Mouse (Mus musculus) limb, embryonic 14.5 days (tissue): ENCODE data around the gene Gm20431. TPM values are rescaled to one million over a fixed set of nuclear protein-coding genes. Genes with fewer than 3 reads are reported as not detected.

Experiments
- ATAC-seq: fragments of 200-750 bp; cut with Nextera tagmentation; 2 replicates; pipeline ENCODE4 v1.8.0; 2017; ENCODE audit warnings: low read depth, moderate number of reproducible peaks, moderate TSS enrichment; ENCODE audit not compliant: low FRiP score
- DNase-seq: peaks from one replicate; pipeline ENCODE4 v3.0.0-alpha.2; 2015; ENCODE audit warnings: low spot score
- H3K27ac ChIP-seq: fragments of 300-500 bp; sonication (generic); replicated peaks from 2 replicates; pipeline ENCODE4 v1.5.1; 2014; ENCODE audit warnings: low read depth, mild to moderate bottlenecking, low read length, moderate library complexity, mixed read lengths
- H3K27me3 ChIP-seq: fragments of 300-500 bp; sonication (generic); 2 replicates; pipeline ENCODE4 v1.6.1; 2014; ENCODE audit warnings: low read length, mixed read lengths; ENCODE audit not compliant: control insufficient read depth, insufficient read depth
- H3K36me3 ChIP-seq: fragments of 300-500 bp; sonication (generic); 2 replicates; pipeline ENCODE4 v1.6.1; 2014; ENCODE audit warnings: mild to moderate bottlenecking, low read length, moderate library complexity, mixed read lengths; ENCODE audit not compliant: control insufficient read depth, insufficient read depth
- H3K4me1 ChIP-seq: fragments of 300-500 bp; sonication (generic); 2 replicates; pipeline ENCODE4 v1.6.1; 2014; ENCODE audit warnings: antibody characterized with exemption, low read length, mixed read lengths; ENCODE audit not compliant: control insufficient read depth, insufficient read depth
- H3K4me2 ChIP-seq: fragments of 300-500 bp; sonication (generic); replicated peaks from 2 replicates; pipeline ENCODE4 v1.6.1; 2014; ENCODE audit warnings: low read depth, mild to moderate bottlenecking, low read length, moderate library complexity; ENCODE audit not compliant: severe bottlenecking
- H3K4me3 ChIP-seq: fragments of 300-500 bp; sonication (generic); replicated peaks from 2 replicates; pipeline ENCODE4 v1.5.1; 2014; ENCODE audit warnings: low read length
- H3K9ac ChIP-seq: fragments of 300-500 bp; sonication (generic); 2 replicates; pipeline ENCODE4 v1.6.1; 2014; ENCODE audit warnings: mild to moderate bottlenecking, low read depth, low read length, moderate library complexity; ENCODE audit not compliant: severe bottlenecking
- H3K9me3 ChIP-seq: fragments of 300-500 bp; sonication (generic); 2 replicates; pipeline ENCODE4 v1.6.1; 2016; ENCODE audit warnings: low read length; ENCODE audit not compliant: control insufficient read depth
- POLR2A ChIP-seq: fragments of 200-500 bp; IDR thresholded peaks from 2 replicates; pipeline ENCODE4 v1.8.0; 2012; ENCODE audit warnings: inconsistent platforms, mild to moderate bottlenecking, moderate library complexity, borderline replicate concordance; ENCODE audit not compliant: insufficient read depth, insufficient read length; ENCODE audit errors: extremely low read depth
- WGBS: fragments of 180-500 bp; shearing (Covaris S2); extraction: QIAGEN DNeasy Blood & Tissue Kit; methylation state at CpG from one replicate; pipeline ENCODE4 v1.1.7; 2014; 5-methylcytosine and 5-hydroxymethylcytosine counted together
- polyA plus RNA-seq, 2 experiments: library from polyadenylated mRNA; depleted of rRNA in 1 of 2; stranded (reverse) in 1 of 2; unstranded in 1 of 2; fragments of >200 nt; fragmentation: Nextera tagmentation in 1 of 2; extraction: Ambion mirVana in 1 of 2; gene quantifications; 2 replicates each; pipeline versions ENCODE4 v1.2.1 to v1.2.3; 2012 to 2014

Gene Gm20431
- polyA plus RNA-seq, 2 experiments, result 6.1 to 7.5 TPM

- 22% methylated on average over 3 of the region's 3 CpGs for WGBS
- no peaks in the 10 kb centered on the region for H3K36me3 ChIP-seq
- H3K4me3 ChIP-seq, result no peak overlapping the region
- H3K27me3 ChIP-seq, result no peaks in the 10 kb centered on the region
- ATAC-seq (no peak), DNase-seq (no peak)
- TF ChIP-seq POLR2A, result no peak
- no peaks in the 10 kb centered on the region for H3K9me3 ChIP-seq
- H3K9ac ChIP-seq, result peak overlapping the region; percentile 31; the same call in 1 of the 2 replicates
- peak overlapping the region; percentile 84 for H3K27ac ChIP-seq
- peaks cover 67% of the 10 kb centered on the region for H3K4me1 ChIP-seq
- H3K4me2 ChIP-seq, result peak overlapping the region; percentile 39
Measured at GRCm38 (mm10) chr2:167565312-167565656, 96.0 kb downstream of the Gm20431 start.

GRCm38 (mm10) chr2:167564551-167565311 is 96.6 kb downstream of the Gm20431 start:
- DNase-seq (no peak), ATAC-seq (no peak)
- TF ChIP-seq POLR2A, result no peak
- Histone ChIP-seq H3K4me2 (peak overlapping the region; percentile 22; the same call in 1 of the 2 replicates), H3K9me3 (no peaks in the 10 kb centered on the region), H3K9ac (no peak overlapping the region), H3K27me3 (no peaks in the 10 kb centered on the region), H3K4me3 (no peak overlapping the region), H3K36me3 (no peaks in the 10 kb centered on the region), H3K4me1 (peaks cover 68% of the 10 kb centered on the region), H3K27ac (peak overlapping the region; percentile 84)
- WGBS, result 55% methylated on average over 13 of the region's 13 CpGs

GRCm38 (mm10) chr2:167563703-167564102 is 97.6 kb downstream of the Gm20431 start:
- H3K4me1 ChIP-seq, result peaks cover 74% of the 10 kb centered on the region
- H3K9ac ChIP-seq, result no peak overlapping the region
- WGBS, result 13% methylated on average over 12 of the region's 12 CpGs
- DNase-seq, result peak; percentile 54
- no peaks in the 10 kb centered on the region for H3K27me3 ChIP-seq
- no peaks in the 10 kb centered on the region for H3K36me3 ChIP-seq
- ATAC-seq, result peak; percentile 75
- H3K4me2 ChIP-seq, result peak overlapping the region; percentile 22; the same call in 1 of the 2 replicates
- peak overlapping the region; percentile 84 for H3K27ac ChIP-seq
- TF ChIP-seq POLR2A, result no peak
- no peaks in the 10 kb centered on the region for H3K9me3 ChIP-seq
- H3K4me3 ChIP-seq, result no peak overlapping the region

GRCm38 (mm10) chr2:167563035-167563434 is 98.3 kb downstream of the Gm20431 start:
- H3K4me2 ChIP-seq, result peak overlapping the region; percentile 22; the same call in 1 of the 2 replicates
- H3K27ac ChIP-seq, result peak overlapping the region; percentile 84
- no peak for ATAC-seq
- DNase-seq, result no peak
- no peak overlapping the region for H3K9ac ChIP-seq
- 46% methylated on average over 5 of the region's 5 CpGs for WGBS
- no peak overlapping the region for H3K4me3 ChIP-seq
- H3K27me3 ChIP-seq, result no peaks in the 10 kb centered on the region
- H3K4me1 ChIP-seq, result peaks cover 75% of the 10 kb centered on the region
- no peaks in the 10 kb centered on the region for H3K36me3 ChIP-seq
- no peaks in the 10 kb centered on the region for H3K9me3 ChIP-seq
- no peak for TF ChIP-seq POLR2A

- H3K4me1 ChIP-seq, result peaks cover 75% of the 10 kb centered on the region
- no peaks in the 10 kb centered on the region for H3K9me3 ChIP-seq
- peak; percentile 59 for DNase-seq
- H3K9ac ChIP-seq, result no peak overlapping the region
- H3K4me3 ChIP-seq, result no peak overlapping the region
- WGBS, result 9% methylated on average over 7 of the region's 8 CpGs
- TF ChIP-seq POLR2A, result no peak
- 0 out of 2 replicates have a peak overlapping the region, but pooled peaks have one; percentile 7 for H3K4me2 ChIP-seq
- H3K27me3 ChIP-seq, result no peaks in the 10 kb centered on the region
- H3K27ac ChIP-seq, result peak overlapping the region; percentile 84
- 0 out of 2 replicates have a peak, but pooled peaks have one; percentile 10 for ATAC-seq
- H3K36me3 ChIP-seq, result no peaks in the 10 kb centered on the region
Measured at GRCm38 (mm10) chr2:167562101-167562500, 99.2 kb downstream of the Gm20431 start.
